Mouse (Mus musculus) Patski (cell line): ENCODE data around the gene Dffa. TPM values are rescaled to one million over a fixed set of nuclear protein-coding genes. Genes with fewer than 3 reads are reported as not detected.

ENCODE experiments used
- ATAC-seq: fragments of 100-300 bp; one replicate; pipeline ENCODE4 v1.8.0; 2021
- CTCF ChIA-PET: fragments of 350-600 bp; sonication (Branson Sonifier 250); formaldehyde crosslinking; loops from one replicate; lab custom pipeline; 2022; ENCODE audit warnings: inconsistent platforms; lab: Charles Lee
- POLR2A ChIA-PET: fragments of 350-600 bp; sonication (Branson Sonifier 250); formaldehyde crosslinking; loops from one replicate; lab custom pipeline; 2022; ENCODE audit warnings: antibody characterized with exemption, inconsistent platforms; lab: Charles Lee
- DNase-seq: peaks from one replicate; pipeline ENCODE4 v3.0.0-alpha.2; 2011; ENCODE audit warnings: low read depth, low spot score
- H3K27me3 ChIP-seq: fragments of 371-371 bp; one replicate; pipeline ENCODE4 v1.5.1; 2021
- CTCF ChIP-seq: fragments of 100-300 bp; IDR thresholded peaks from one replicate; pipeline ENCODE4 v1.5.1; 2021
- in situ Hi-C: fragments of 300-500 bp; cut with MboI; formaldehyde crosslinking; loops from 3 replicates; pipeline ENCODE4 v1.11.1; 2018; ENCODE audit warnings: low pct_unique_long_range_greater_than_20kb, mixed read lengths
- polyA plus RNA-seq: library from polyadenylated mRNA; unstranded; gene quantifications from one replicate; pipeline ENCODE4 v1.2.3, GENCODE M21; 2021

Gene Dffa
- polyA plus RNA-seq, 1 experiment from 2014 or later: 16.3 TPM

DNA sequence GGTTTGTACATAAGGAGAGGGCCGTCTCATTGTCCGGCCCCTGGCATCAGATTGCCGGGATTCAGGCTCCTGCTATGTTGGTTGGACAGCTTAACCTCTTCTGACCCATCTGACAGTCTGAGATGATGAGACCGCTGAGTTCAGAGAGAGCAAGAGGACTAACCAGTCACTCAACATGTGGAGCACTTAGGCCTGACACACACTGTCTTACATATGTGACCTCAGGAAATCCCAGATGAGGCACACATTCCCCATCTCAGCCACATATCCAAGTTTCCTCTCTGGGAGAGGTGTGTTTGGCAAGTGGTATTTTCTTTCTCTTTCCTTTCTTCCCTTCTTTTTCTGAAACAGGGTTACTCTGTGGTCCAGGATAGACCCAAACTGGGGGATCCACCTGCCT lies 41.2 kb downstream of the Dffa start:
- in situ Hi-C loops: loop anchor here (10.0 kb wide), 2 partner anchors 400 to 460 kb away; no protein-coding TSS in a partner anchor
- no peaks in the 10 kb centered on the region for H3K27me3 ChIP-seq
- ChIA-PET POLR2A (no interaction called here), CTCF (interaction anchor here (0.6 to 1.7 kb wide), 16 partner anchors 10 to 301 kb away, joined by 3 to 9 read pairs (median 4); partner anchors contain the start of gene Kif1b)
- no peak for DNase-seq
- no peak for ATAC-seq
- TF ChIP-seq CTCF: no peak

DNA sequence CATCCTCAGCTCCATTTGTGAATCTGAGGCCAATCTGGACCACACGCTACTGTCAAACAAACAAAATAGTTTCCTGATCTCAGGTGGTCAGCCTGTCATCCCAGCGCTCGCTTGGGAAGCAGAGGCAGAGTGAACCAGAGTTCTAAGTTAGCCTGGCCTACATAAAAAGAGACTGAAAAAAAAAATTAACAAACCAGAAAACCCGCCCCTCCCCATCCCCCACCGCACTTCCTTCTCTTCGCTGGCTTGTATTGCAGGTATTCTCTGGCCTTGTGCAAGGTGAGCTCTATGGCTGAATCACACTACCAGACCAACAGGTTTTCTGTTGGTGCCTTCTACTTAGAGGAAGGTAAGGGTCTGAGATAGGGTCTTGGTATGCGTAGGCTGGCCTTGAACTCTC lies 43.6 kb downstream of the Dffa start:
- ChIA-PET POLR2A (no interaction called here), CTCF (interaction anchor here (1.2 kb wide), 1 partner anchor 35 kb away, joined by 4 read pairs; no protein-coding TSS in a partner anchor)
- DNase-seq: no peak
- in situ Hi-C loops: loop anchor here (10.0 kb wide), 2 partner anchors 397 to 457 kb away; no protein-coding TSS in a partner anchor
- no peak for TF ChIP-seq CTCF
- H3K27me3 ChIP-seq: no peaks in the 10 kb centered on the region
- no peak for ATAC-seq

DNA sequence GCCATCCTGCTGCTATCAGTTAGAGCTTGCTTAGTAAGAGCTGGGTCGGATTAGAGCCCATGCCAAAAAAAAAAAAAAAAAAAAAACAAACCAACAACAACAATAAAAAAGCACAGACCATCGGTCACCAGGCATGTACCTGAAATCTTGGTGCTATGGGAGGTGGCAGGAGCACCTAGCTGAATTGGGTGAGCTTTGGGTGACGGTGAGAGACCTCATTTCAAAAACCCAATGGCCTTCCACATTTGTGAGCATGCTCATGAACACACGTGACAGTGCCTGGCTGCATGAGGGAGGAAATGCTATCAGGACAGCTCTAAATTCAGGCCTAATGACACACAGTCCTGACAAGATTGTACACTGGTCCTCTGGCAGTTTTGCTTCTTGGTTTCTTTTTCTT lies 44.1 kb downstream of the Dffa start:
- ChIA-PET POLR2A (no interaction called here), CTCF (interaction anchor here (1.2 kb wide), 1 partner anchor 35 kb away, joined by 4 read pairs; no protein-coding TSS in a partner anchor)
- H3K27me3 ChIP-seq: no peaks in the 10 kb centered on the region
- TF ChIP-seq CTCF: no peak
- no peak for ATAC-seq
- DNase-seq: no peak
- in situ Hi-C loops: loop anchor here (10.0 kb wide), 2 partner anchors 397 to 457 kb away; no protein-coding TSS in a partner anchor

DNA sequence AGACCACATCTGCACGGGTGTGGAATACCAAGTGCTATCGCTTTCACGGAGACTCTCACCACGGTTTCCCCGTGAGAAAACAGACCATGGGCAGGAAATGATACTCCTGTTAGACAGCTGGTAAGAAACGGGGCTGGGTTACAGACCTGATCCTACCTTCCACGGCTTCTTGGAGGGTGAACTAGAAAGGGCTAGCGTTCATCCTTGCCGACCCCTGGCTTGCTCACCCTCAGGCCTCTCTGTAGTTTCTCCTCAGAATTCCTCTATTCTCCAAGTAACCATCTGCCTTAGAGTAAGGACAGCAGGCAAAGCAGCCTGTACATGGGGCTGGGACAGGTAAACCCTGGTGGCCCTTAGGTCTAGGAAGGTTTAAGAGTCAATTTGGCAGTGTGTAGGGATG lies 45.2 kb downstream of the Dffa start:
- CTCF ChIA-PET: no interaction called here
- in situ Hi-C loops: loop anchor here (10.0 kb wide), 2 partner anchors 396 to 456 kb away; no protein-coding TSS in a partner anchor
- DNase-seq (no peak), ATAC-seq (no peak)
- POLR2A ChIA-PET: no interaction called here
- TF ChIP-seq CTCF: no peak
- no peaks in the 10 kb centered on the region for H3K27me3 ChIP-seq

DNA sequence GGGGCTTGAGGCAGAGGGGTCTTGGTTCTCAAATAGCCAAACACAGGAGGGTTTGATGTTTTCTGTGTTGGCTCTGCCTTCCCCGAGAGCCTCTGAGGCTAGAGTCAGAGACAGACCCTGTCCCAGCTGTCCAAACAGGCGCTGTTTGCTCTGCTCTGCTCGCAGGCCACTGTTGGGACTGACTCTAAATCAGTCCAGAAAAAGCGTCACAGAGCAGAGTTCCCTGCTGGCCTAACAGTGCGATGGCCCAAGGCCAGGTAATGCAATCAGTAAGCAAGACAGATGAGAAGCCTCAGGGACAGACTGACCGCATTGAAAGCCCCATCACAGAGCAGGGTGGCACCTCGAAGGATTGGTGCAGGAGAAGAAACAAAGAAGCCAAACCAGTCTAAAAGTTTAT lies 45.7 kb downstream of the Dffa start:
- CTCF ChIA-PET: no interaction called here
- ATAC-seq: no peak
- H3K27me3 ChIP-seq: no peaks in the 10 kb centered on the region
- DNase-seq: no peak
- no peak for TF ChIP-seq CTCF
- in situ Hi-C loops: loop anchor here (10.0 kb wide), 2 partner anchors 395 to 455 kb away; no protein-coding TSS in a partner anchor
- POLR2A ChIA-PET: no interaction called here

DNA sequence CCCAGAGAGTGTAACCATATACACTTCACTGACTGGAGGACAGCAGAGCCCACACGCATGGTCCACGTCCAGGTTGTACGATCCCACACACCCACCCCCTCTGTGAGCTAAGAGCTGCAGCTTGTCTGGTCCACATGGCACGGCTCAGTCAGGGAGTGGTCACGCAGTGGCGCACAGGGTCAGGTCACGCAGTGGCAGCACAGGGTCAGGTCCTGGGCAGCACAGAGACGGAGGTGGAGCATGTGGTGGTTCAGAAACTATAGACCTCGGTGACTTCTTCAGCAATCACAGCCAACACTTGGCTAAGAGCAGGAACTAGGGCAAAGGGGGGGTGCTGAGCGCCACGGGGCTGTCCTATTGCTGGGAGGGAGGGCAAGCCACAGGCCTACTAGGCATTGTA lies 46.3 kb downstream of the Dffa start:
- in situ Hi-C loops: no loop called here
- POLR2A ChIA-PET: no interaction called here
- TF ChIP-seq CTCF: no peak
- no peak for ATAC-seq
- no peak for DNase-seq
- CTCF ChIA-PET: no interaction called here
- H3K27me3 ChIP-seq: no peaks in the 10 kb centered on the region

DNA sequence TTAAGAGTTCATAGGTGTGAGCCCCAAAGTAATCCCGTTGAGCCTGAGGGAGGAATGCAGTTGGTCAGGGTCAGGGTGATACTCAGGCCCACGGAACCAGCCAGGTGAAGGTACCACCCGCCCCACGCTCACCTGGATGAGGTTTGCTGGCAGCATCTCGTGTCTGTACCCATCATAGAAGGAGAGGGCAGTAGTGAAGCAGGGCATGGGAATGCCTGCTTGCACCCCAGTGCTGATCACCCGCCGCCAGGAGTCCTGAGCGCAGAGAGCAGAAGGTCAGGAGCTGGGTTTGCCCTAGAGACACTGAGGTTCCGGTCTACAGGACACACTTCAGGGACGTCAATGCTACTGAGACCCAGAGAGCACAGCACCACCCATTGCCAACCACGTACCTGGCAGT lies 46.8 kb downstream of the Dffa start:
- TF ChIP-seq CTCF: no peak
- in situ Hi-C loops: no loop called here
- ChIA-PET POLR2A (no interaction called here), CTCF (no interaction called here)
- DNase-seq: no peak
- H3K27me3 ChIP-seq: no peaks in the 10 kb centered on the region
- no peak for ATAC-seq

DNA sequence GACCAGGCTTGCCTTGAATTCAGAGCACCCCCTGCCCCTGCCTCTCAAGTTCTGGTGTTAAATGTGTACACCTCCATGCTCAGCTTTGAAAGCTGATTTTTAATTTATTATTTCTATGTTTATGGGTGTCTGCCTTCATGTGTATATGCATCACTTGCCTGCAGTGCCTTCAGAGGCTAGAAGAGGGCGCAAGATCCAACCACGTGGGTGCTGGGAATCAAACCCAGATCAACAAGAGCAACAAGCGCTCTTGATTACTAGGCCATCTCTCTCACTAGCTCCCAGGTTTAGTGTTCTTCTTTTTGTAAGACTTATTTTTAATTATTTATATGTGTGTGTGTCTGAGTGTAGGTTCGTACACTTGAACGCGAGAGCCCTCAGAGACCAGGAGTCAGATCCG lies 50.9 kb downstream of the Dffa start:
- CTCF ChIA-PET: interaction anchor here (1.1 to 1.8 kb wide), 3 partner anchors 11 to 153 kb away, joined by 3 to 6 read pairs (median 3); partner anchors contain the start of gene Kif1b
- POLR2A ChIA-PET: interaction anchor here (0.6 kb wide), 1 partner anchor 10 kb away, joined by 3 read pairs; no protein-coding TSS in a partner anchor
- no peak for ATAC-seq
- in situ Hi-C loops: no loop called here
- no peak for TF ChIP-seq CTCF
- H3K27me3 ChIP-seq: no peaks in the 10 kb centered on the region
- no peak for DNase-seq

DNA sequence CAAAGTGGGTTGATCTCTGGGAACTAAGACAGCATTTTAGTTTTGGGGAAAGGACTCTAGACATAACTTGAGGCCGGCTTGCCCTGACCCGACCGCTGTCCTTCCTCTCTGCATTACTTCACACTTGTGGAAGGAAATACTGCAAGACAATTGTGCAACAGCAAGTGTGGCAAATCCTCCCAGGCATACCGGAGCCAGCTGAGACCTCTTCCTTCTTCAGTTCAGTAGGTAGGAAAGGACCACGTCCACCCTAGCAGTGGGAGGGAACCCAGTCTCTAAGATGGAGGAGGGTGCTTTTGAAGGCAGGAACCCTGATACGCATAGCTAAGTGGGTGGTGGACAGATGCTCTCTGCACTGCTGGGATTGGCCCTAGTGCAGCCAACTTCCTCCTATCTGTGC lies 51.8 kb downstream of the Dffa start:
- ATAC-seq: no peak
- H3K27me3 ChIP-seq: no peaks in the 10 kb centered on the region
- POLR2A ChIA-PET: no interaction called here
- no peak for TF ChIP-seq CTCF
- in situ Hi-C loops: no loop called here
- DNase-seq: no peak
- CTCF ChIA-PET: interaction anchor here (1.8 kb wide), 1 partner anchor 11 kb away, joined by 6 read pairs; no protein-coding TSS in a partner anchor

DNA sequence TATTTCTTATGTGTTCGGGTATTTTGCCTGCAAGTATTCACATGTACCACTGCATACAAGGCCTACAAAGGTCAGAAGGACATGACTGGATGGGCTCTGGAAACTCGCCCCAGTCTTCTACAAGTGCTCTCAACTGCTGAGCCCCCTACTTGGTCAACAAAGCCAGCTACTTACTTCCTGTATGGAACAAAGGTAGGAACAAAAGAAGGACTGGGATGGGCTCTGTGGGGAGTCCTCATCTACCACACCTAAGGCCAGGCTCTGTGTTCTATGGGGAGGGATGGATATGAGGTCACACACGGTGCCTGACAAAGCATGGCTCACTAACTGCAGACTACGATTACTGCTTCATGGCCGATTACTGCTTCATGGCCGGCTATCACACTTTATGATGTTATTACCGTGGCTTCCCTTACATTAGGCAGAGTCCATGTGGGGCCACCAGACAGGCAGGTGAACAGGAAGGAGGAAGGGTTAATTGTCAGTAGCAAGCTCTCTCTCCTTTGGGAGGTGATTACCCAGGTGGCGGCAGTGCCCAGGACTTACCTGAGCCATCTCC lies 53.5 kb downstream of the Dffa start:
- in situ Hi-C loops: no loop called here
- POLR2A ChIA-PET: no interaction called here
- no peak for DNase-seq
- no peaks in the 10 kb centered on the region for H3K27me3 ChIP-seq
- no peak for ATAC-seq
- CTCF ChIA-PET: no interaction called here
- no peak for TF ChIP-seq CTCF

DNA sequence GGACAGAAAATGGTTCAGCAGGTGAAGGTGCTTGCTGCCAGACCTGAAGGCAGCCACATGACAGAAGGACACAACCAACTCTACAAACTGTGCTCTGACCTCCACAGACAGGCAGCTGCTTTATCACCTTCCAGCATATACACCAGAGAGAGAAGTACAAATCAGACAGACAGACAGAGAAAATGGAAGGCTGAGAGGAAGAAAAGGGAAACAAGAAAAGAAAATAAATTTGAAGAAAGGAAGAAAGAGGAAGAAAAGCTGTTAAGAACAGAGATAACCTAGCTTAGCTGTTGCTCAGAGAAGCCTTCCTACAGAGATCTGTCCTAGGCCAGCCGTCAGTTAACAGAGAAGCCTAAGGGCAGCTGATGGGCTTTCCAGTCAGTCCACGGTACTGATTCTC lies 55.3 kb downstream of the Dffa start:
- H3K27me3 ChIP-seq: no peaks in the 10 kb centered on the region
- TF ChIP-seq CTCF: no peak
- no peak for ATAC-seq
- ChIA-PET POLR2A (no interaction called here), CTCF (interaction anchor here (1.1 kb wide), 1 partner anchor 15 kb away, joined by 3 read pairs; no protein-coding TSS in a partner anchor)
- DNase-seq: no peak
- in situ Hi-C loops: no loop called here
